ENCODE assay signal across 10 mouse cellular contexts in the genomic region with DNA sequence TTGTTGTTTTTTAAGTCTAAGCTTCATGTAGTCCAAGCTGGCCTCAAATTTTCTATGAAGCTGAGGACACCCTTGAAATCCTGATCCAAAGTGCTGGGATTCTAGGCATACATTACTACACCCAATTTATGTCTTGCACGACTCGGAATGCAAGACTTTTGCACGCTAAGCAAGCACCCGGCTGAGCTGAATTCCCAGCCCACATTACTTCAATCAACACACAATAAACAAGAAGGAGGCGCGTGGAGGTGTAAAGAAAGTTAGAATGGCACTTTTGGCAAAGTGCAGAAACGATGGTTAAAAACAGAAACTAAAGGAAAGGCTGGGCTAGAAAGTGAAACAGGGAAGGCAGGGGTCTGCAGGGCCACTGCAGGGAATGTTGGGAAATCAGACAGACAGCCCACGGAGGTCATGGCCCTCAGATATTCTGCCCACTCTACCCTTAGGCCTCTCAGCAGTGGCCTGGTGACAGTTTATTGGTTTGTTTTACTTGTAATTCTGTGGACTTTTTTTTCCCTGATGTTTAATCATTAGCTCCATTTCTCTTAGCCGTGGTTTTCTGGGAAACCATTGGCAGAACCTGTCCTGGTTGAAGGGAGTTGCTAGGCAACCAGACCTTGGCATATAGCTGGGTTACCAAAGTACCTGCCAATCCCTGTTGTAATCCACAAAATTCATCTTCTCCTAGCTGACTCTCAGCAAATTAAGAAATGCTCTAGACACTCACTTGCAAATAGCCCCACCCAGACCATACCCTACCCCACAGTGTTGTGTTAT.
DNase-seq lines count a peak whose midpoint lies in the region; ATAC-seq and TF ChIP-seq lines count a peak whose summit lies in the region.
"Had no signal": no experiment of that assay in that cellular context is flagged by ENCODE, and none has a peak within 500 bp of the region (broad histone marks: within the 10 kb centered on the region; RNA-seq: fewer than 3 reads in every experiment).

No protein-coding gene starts in this region.

- intact Hi-C loops in gastrocnemius, adult 2 months (cut with DNase I), result no loop called here
- intact Hi-C loops in heart, postnatal 36 days (cut with DNase I), result no loop called here

- TF ChIP-seq CTCF in forebrain, postnatal 0 days (IDR thresholded peaks at IDR 0.05; ENCODE audit: low read depth), result no peak
- no peak for TF ChIP-seq CTCF in gastrocnemius, adult 2 months (IDR thresholded peaks at IDR 0.05)

- no peaks in the 10 kb centered on the region for H3K9me3 ChIP-seq in liver, embryonic 12.5 days (replicated peaks)
- no peaks in the 10 kb centered on the region for H3K9me3 ChIP-seq in liver, embryonic 11.5 days (ENCODE audit: control insufficient read depth, low read length)
- H3K9me3 ChIP-seq in forebrain, postnatal 0 days (ENCODE audit: low read length), result no peaks in the 10 kb centered on the region
- no peaks in the 10 kb centered on the region for H3K9me3 ChIP-seq in midbrain, embryonic 15.5 days

- ATAC-seq in liver, embryonic 12.5 days, result 0 out of 2 replicates have a peak, but pooled peaks have one; percentile 51
- no peak; the same call in 1 of the 2 replicates for ATAC-seq in liver, embryonic 11.5 days (replicated peaks; ENCODE audit: low FRiP score)
- ATAC-seq in forebrain, postnatal 0 days, result no peak
- ATAC-seq in midbrain, embryonic 15.5 days (replicated peaks), result peak; percentile 75
- no peak for ATAC-seq in cerebellum, adult (ENCODE audit: insufficient number of reproducible peaks, low FRiP score, low TSS enrichment)

- no peak overlapping the region for H3K27ac ChIP-seq in liver, embryonic 12.5 days
- no peak overlapping the region for H3K27ac ChIP-seq in liver, embryonic 11.5 days (ENCODE audit: low read depth, low read length)
- H3K27ac ChIP-seq in forebrain, postnatal 0 days (ENCODE audit: low read depth, low read length), result no peak overlapping the region
- H3K27ac ChIP-seq in midbrain, embryonic 15.5 days, result no peak overlapping the region
- H3K27ac ChIP-seq in gastrocnemius, adult 2 months, result no peak overlapping the region; the same call in 1 of the 2 replicates
- H3K27ac ChIP-seq: midbrain, embryonic 12.5 days had no signal

- H3K9ac ChIP-seq in liver, embryonic 12.5 days, result no peak overlapping the region
- no peak overlapping the region for H3K9ac ChIP-seq in liver, embryonic 11.5 days (ENCODE audit: low read depth, low read length)
- no peak overlapping the region for H3K9ac ChIP-seq in forebrain, postnatal 0 days
- H3K9ac ChIP-seq in midbrain, embryonic 15.5 days, result no peak overlapping the region
- H3K9ac ChIP-seq: midbrain, embryonic 12.5 days had no signal

- no peaks in the 10 kb centered on the region for H3K27me3 ChIP-seq in liver, embryonic 12.5 days (replicated peaks)
- H3K27me3 ChIP-seq in liver, embryonic 11.5 days (replicated peaks; ENCODE audit: control insufficient read depth, insufficient read depth, low read length), result no peaks in the 10 kb centered on the region
- H3K27me3 ChIP-seq in forebrain, postnatal 0 days (ENCODE audit: insufficient read depth, low read length), result no peaks in the 10 kb centered on the region
- H3K27me3 ChIP-seq in midbrain, embryonic 15.5 days (replicated peaks), result no peaks in the 10 kb centered on the region
- H3K27me3 ChIP-seq: midbrain, embryonic 12.5 days had no signal

- no peaks in the 10 kb centered on the region for H3K36me3 ChIP-seq in liver, embryonic 12.5 days
- no peaks in the 10 kb centered on the region for H3K36me3 ChIP-seq in liver, embryonic 11.5 days (ENCODE audit: control insufficient read depth, insufficient read depth, low read length)
- H3K36me3 ChIP-seq in forebrain, postnatal 0 days (ENCODE audit: insufficient read depth), result no peaks in the 10 kb centered on the region
- no peaks in the 10 kb centered on the region for H3K36me3 ChIP-seq in midbrain, embryonic 15.5 days (replicated peaks)
- H3K36me3 ChIP-seq: midbrain, embryonic 12.5 days had no signal

- 60% methylated on average over 9 of the region's 9 CpGs for WGBS in liver, embryonic 12.5 days (ENCODE audit: insufficient replicate concordance)
- WGBS in liver, embryonic 11.5 days, result 69% methylated on average over 9 of the region's 9 CpGs
- WGBS in forebrain, postnatal 0 days, result 32% methylated on average over 9 of the region's 9 CpGs
- 67% methylated on average over 9 of the region's 9 CpGs for WGBS in midbrain, embryonic 15.5 days

- no peaks in the 10 kb centered on the region for H3K4me1 ChIP-seq in liver, embryonic 12.5 days
- no peaks in the 10 kb centered on the region for H3K4me1 ChIP-seq in liver, embryonic 11.5 days (replicated peaks; ENCODE audit: control insufficient read depth, insufficient read depth, low read length)
- H3K4me1 ChIP-seq in forebrain, postnatal 0 days (ENCODE audit: insufficient read depth), result peaks cover 3% of the 10 kb centered on the region; the same call in 1 of the 2 replicates
- H3K4me1 ChIP-seq in midbrain, embryonic 15.5 days, result peaks cover 6% of the 10 kb centered on the region; the same call in 1 of the 2 replicates

- no peak for DNase-seq in liver, embryonic 11.5 days (ENCODE audit: low spot score)
- peak; percentile 32 for DNase-seq in forebrain, postnatal 0 days
- peak; percentile 53 to 56 for DNase-seq in kidney, postnatal 25 days
- no peak for DNase-seq in gastrocnemius, adult 2 months
- no peak for DNase-seq in heart, postnatal 36 days

- no peak overlapping the region for H3K4me2 ChIP-seq in liver, embryonic 12.5 days
- no peak overlapping the region for H3K4me2 ChIP-seq in liver, embryonic 11.5 days
- H3K4me2 ChIP-seq in forebrain, postnatal 0 days (ENCODE audit: low read depth), result 0 out of 2 replicates have a peak overlapping the region, but pooled peaks have one; percentile 10
- H3K4me2 ChIP-seq in midbrain, embryonic 15.5 days, result no peak overlapping the region
- H3K4me2 ChIP-seq: midbrain, embryonic 12.5 days had no signal

- H3K4me3 ChIP-seq in liver, embryonic 12.5 days, result no peak overlapping the region
- H3K4me3 ChIP-seq in liver, embryonic 11.5 days (ENCODE audit: low read depth, low read length), result no peak overlapping the region
- H3K4me3 ChIP-seq in forebrain, postnatal 0 days (ENCODE audit: low read depth, low read length), result no peak overlapping the region
- H3K4me3 ChIP-seq in midbrain, embryonic 15.5 days, result no peak overlapping the region
- H3K4me3 ChIP-seq in gastrocnemius, adult 2 months, result no peak overlapping the region
- H3K4me3 ChIP-seq: erythroblast, embryonic 14.5 days; midbrain, embryonic 12.5 days had no signal

Comparison
In these comparisons a context has a peak if more than half of its experiments do, and no peak if none do; other contexts are left out.
1. ATAC-seq: peak in liver, embryonic 12.5 days (single experiment) and midbrain, embryonic 15.5 days (single experiment); none in liver, embryonic 11.5 days (single experiment), forebrain, postnatal 0 days (single experiment) and cerebellum, adult (single experiment).
2. DNase-seq: peak in forebrain, postnatal 0 days (single experiment) and kidney, postnatal 25 days (2 of 2); none in liver, embryonic 11.5 days (single experiment), gastrocnemius, adult 2 months (single experiment) and heart, postnatal 36 days (0 of 2).